Mouse (Mus musculus) kidney, embryonic 14.5 days (tissue): ENCODE measurements around the gene Scamp3. TPM values are rescaled to one million over a fixed set of nuclear protein-coding genes. Genes with fewer than 3 reads are reported as not detected.
A peak's percentile ranks its signal among the peaks of the same experiment; 100 is the strongest.

Source experiments
- ATAC-seq: fragments of 200-750 bp; cut with Nextera tagmentation; 2 replicates; pipeline ENCODE4 v1.8.0; 2017; ENCODE audit warnings: moderate number of reproducible peaks, mild to moderate bottlenecking, moderate TSS enrichment, moderate library complexity; ENCODE audit not compliant: low FRiP score, low TSS enrichment
- H3K27ac ChIP-seq: fragments of 300-500 bp; sonication (generic); 2 replicates; pipeline ENCODE4 v1.5.1; 2014; ENCODE audit warnings: low read depth, mild to moderate bottlenecking, low read length, moderate library complexity, mixed read lengths
- H3K27me3 ChIP-seq: fragments of 300-500 bp; sonication (generic); 2 replicates; pipeline ENCODE4 v1.6.1; 2014; ENCODE audit warnings: mild to moderate bottlenecking, low read length; ENCODE audit not compliant: control insufficient read depth, insufficient read depth
- H3K36me3 ChIP-seq: fragments of 300-500 bp; sonication (generic); 2 replicates; pipeline ENCODE4 v1.6.1; 2014; ENCODE audit warnings: low read length, mixed read lengths; ENCODE audit not compliant: control insufficient read depth, insufficient read depth
- H3K4me1 ChIP-seq: fragments of 300-500 bp; sonication (generic); 2 replicates; pipeline ENCODE4 v1.6.1; 2014; ENCODE audit warnings: low read length, mixed read lengths; ENCODE audit not compliant: control insufficient read depth, insufficient read depth
- H3K4me2 ChIP-seq: fragments of 300-500 bp; sonication (generic); replicated peaks from 2 replicates; pipeline ENCODE4 v1.6.1; 2014; ENCODE audit warnings: low read depth, mild to moderate bottlenecking, low read length
- H3K4me3 ChIP-seq: fragments of 300-500 bp; sonication (generic); 2 replicates; pipeline ENCODE4 v1.5.1; 2014; ENCODE audit warnings: mild to moderate bottlenecking, low read length
- H3K9ac ChIP-seq: fragments of 300-500 bp; sonication (generic); 2 replicates; pipeline ENCODE4 v1.6.1; 2014; ENCODE audit warnings: low read depth, mild to moderate bottlenecking, low read length, moderate library complexity
- H3K9me3 ChIP-seq: fragments of 300-500 bp; sonication (generic); 2 replicates; pipeline ENCODE4 v1.6.1; 2016; ENCODE audit warnings: low read length; ENCODE audit not compliant: control insufficient read depth
- WGBS: fragments of 180-500 bp; shearing (Covaris S2); extraction: QIAGEN DNeasy Blood & Tissue Kit; methylation state at CpG from one replicate; pipeline ENCODE4 v1.1.7; 2014; 5-methylcytosine and 5-hydroxymethylcytosine counted together
- polyA plus RNA-seq: library from polyadenylated mRNA; unstranded; fragments of >200 nt; fragmentation: Nextera tagmentation; extraction: Ambion mirVana; gene quantifications from 2 replicates; pipeline ENCODE4 v1.2.1, GENCODE M21; 2014

Gene Scamp3
- polyA plus RNA-seq, 1 experiment from 2014 or later = 107 TPM

GRCm38 (mm10) chr3:89195979-89196877, 19.0 kb downstream of the Scamp3 start:
- no peaks in the 10 kb centered on the region for H3K27me3 ChIP-seq
- H3K4me3 ChIP-seq = peak overlapping the region; percentile 33; the same call in 1 of the 2 replicates
- peak overlapping the region; percentile 82 for H3K27ac ChIP-seq
- peak; percentile 98 for ATAC-seq
- 8% methylated on average over 33 of the region's 33 CpGs for WGBS
- no peaks in the 10 kb centered on the region for H3K9me3 ChIP-seq
- H3K9ac ChIP-seq = peak overlapping the region; percentile 67
- no peaks in the 10 kb centered on the region for H3K36me3 ChIP-seq
- H3K4me1 ChIP-seq = no peaks in the 10 kb centered on the region
- peak overlapping the region; percentile 56 for H3K4me2 ChIP-seq

- H3K4me2 ChIP-seq = no peak overlapping the region
- H3K36me3 ChIP-seq = no peaks in the 10 kb centered on the region
- WGBS = 86% methylated on average over 3 of the region's 3 CpGs
- no peak for ATAC-seq
- H3K27ac ChIP-seq = no peak overlapping the region
- H3K9ac ChIP-seq = no peak overlapping the region
- no peaks in the 10 kb centered on the region for H3K27me3 ChIP-seq
- H3K9me3 ChIP-seq = no peaks in the 10 kb centered on the region
- H3K4me3 ChIP-seq = no peak overlapping the region
- H3K4me1 ChIP-seq = peaks cover 4% of the 10 kb centered on the region
These were observed 22.6 kb downstream of the Scamp3 start for GRCm38 (mm10) chr3:89199839-89200238.

- 27% methylated on average over 13 of the region's 13 CpGs for WGBS
- Histone ChIP-seq H3K4me3 (peak within 1 kb of the TSS; percentile 56), H3K27me3 (no peaks in the 10 kb centered on the region), H3K4me2 (peak within 1 kb of the TSS; percentile 54), H3K9me3 (no peaks in the 10 kb centered on the region), H3K27ac (no peak within 1 kb of the TSS), H3K4me1 (peaks cover 4% of the 10 kb centered on the region), H3K9ac (peak within 1 kb of the TSS; percentile 48), H3K36me3 (peaks cover 15% of the 10 kb centered on the region)
- ATAC-seq = peak; percentile 88
These were observed 25.2 kb downstream of the Scamp3 start, which contains the start of gene Gba for GRCm38 (mm10) chr3:89202253-89203141. Gene Gba (plus strand): TSS chr3:89202928.

GRCm38 (mm10) chr3:89203142-89203514, 25.9 kb downstream of the Scamp3 start:
- no peaks in the 10 kb centered on the region for H3K9me3 ChIP-seq
- 0 out of 2 replicates have a peak, but pooled peaks have one; percentile 26 for ATAC-seq
- no peak overlapping the region for H3K27ac ChIP-seq
- 44% methylated on average over 5 of the region's 5 CpGs for WGBS
- H3K9ac ChIP-seq = peak overlapping the region; percentile 48
- H3K4me1 ChIP-seq = peaks cover 4% of the 10 kb centered on the region
- H3K36me3 ChIP-seq = peaks cover 21% of the 10 kb centered on the region
- H3K4me2 ChIP-seq = peak overlapping the region; percentile 54
- no peaks in the 10 kb centered on the region for H3K27me3 ChIP-seq
- peak overlapping the region; percentile 56 for H3K4me3 ChIP-seq

- H3K4me1 ChIP-seq = peaks cover 4% of the 10 kb centered on the region
- H3K27me3 ChIP-seq = no peaks in the 10 kb centered on the region
- no peak overlapping the region for H3K4me3 ChIP-seq
- H3K27ac ChIP-seq = no peak overlapping the region
- no peaks in the 10 kb centered on the region for H3K9me3 ChIP-seq
- no peak for ATAC-seq
- no peak overlapping the region for H3K9ac ChIP-seq
- H3K36me3 ChIP-seq = peaks cover 48% of the 10 kb centered on the region
- no peak overlapping the region for H3K4me2 ChIP-seq
- 87% methylated on average over 7 of the region's 7 CpGs for WGBS
These were observed 28.8 kb downstream of the Scamp3 start for GRCm38 (mm10) chr3:89206079-89206478.

- Histone ChIP-seq H3K9ac (no peak overlapping the region), H3K4me2 (no peak overlapping the region), H3K27me3 (no peaks in the 10 kb centered on the region), H3K36me3 (peaks cover 49% of the 10 kb centered on the region), H3K4me3 (no peak overlapping the region), H3K27ac (no peak overlapping the region), H3K4me1 (peaks cover 4% of the 10 kb centered on the region), H3K9me3 (no peaks in the 10 kb centered on the region)
- ATAC-seq = no peak
- WGBS = 88% methylated on average over 2 of the region's 2 CpGs
These were observed 29.4 kb downstream of the Scamp3 start for GRCm38 (mm10) chr3:89206695-89207094.

- Histone ChIP-seq H3K27ac (no peak overlapping the region), H3K27me3 (no peaks in the 10 kb centered on the region), H3K4me3 (no peak overlapping the region), H3K36me3 (peaks cover 49% of the 10 kb centered on the region), H3K9me3 (no peaks in the 10 kb centered on the region), H3K4me1 (peaks cover 10% of the 10 kb centered on the region), H3K4me2 (no peak overlapping the region), H3K9ac (no peak overlapping the region)
- 88% methylated on average over 13 of the region's 13 CpGs for WGBS
- no peak for ATAC-seq
These were observed 30.9 kb downstream of the Scamp3 start for GRCm38 (mm10) chr3:89208075-89208657.

GRCm38 (mm10) chr3:89208736-89209135, 31.5 kb downstream of the Scamp3 start:
- H3K36me3 ChIP-seq = peaks cover 49% of the 10 kb centered on the region
- WGBS = 86% methylated on average over 6 of the region's 6 CpGs
- H3K9ac ChIP-seq = no peak overlapping the region
- no peak overlapping the region for H3K27ac ChIP-seq
- no peak for ATAC-seq
- H3K4me2 ChIP-seq = no peak overlapping the region
- no peak overlapping the region for H3K4me3 ChIP-seq
- H3K27me3 ChIP-seq = no peaks in the 10 kb centered on the region
- H3K4me1 ChIP-seq = peaks cover 7% of the 10 kb centered on the region; the same call in 1 of the 2 replicates
- H3K9me3 ChIP-seq = no peaks in the 10 kb centered on the region
